Mouse (Mus musculus) hindbrain, embryonic 10.5 days (tissue): ENCODE data around the gene Cyp20a1. TPM values are rescaled to one million over a fixed set of nuclear protein-coding genes. Genes with fewer than 3 reads are reported as not detected.
A peak's percentile ranks its signal among the peaks of the same experiment; 100 is the strongest.

ENCODE experiments used
- DNase-seq: peaks from one replicate; pipeline ENCODE4 v3.0.0-alpha.2; 2017; ENCODE audit warnings: low spot score
- H3K27ac ChIP-seq: fragments of 300-500 bp; sonication (generic); 2 replicates; pipeline ENCODE4 v1.5.1; 2016; ENCODE audit warnings: mild to moderate bottlenecking, moderate library complexity
- H3K27me3 ChIP-seq: fragments of 300-500 bp; sonication (generic); 2 replicates; pipeline ENCODE4 v1.6.1; 2016; ENCODE audit warnings: mild to moderate bottlenecking; ENCODE audit not compliant: poor library complexity, insufficient read depth, severe bottlenecking
- H3K36me3 ChIP-seq: fragments of 300-500 bp; sonication (generic); 2 replicates; pipeline ENCODE4 v1.6.1; 2016; ENCODE audit warnings: mild to moderate bottlenecking, moderate library complexity
- H3K4me1 ChIP-seq: fragments of 300-500 bp; sonication (generic); replicated peaks from 2 replicates; pipeline ENCODE4 v1.6.1; 2016; ENCODE audit warnings: mild to moderate bottlenecking
- H3K4me3 ChIP-seq: fragments of 300-500 bp; sonication (generic); 2 replicates; pipeline ENCODE4 v1.5.1; 2016; ENCODE audit warnings: mild to moderate bottlenecking, moderate library complexity
- H3K9me3 ChIP-seq: fragments of 300-500 bp; sonication (generic); 2 replicates; pipeline ENCODE4 v1.6.1; 2016; ENCODE audit warnings: mild to moderate bottlenecking, moderate library complexity
- WGBS: fragments of 180-500 bp; shearing (Covaris S2); methylation state at CpG from one replicate; pipeline ENCODE4 v1.1.7; 2016; 5-methylcytosine and 5-hydroxymethylcytosine counted together
- polyA plus RNA-seq: library from polyadenylated mRNA; unstranded; fragments of >200 nt; fragmentation: Nextera tagmentation; extraction: Ambion mirVana; gene quantifications from 2 replicates; pipeline ENCODE4 v1.2.1, GENCODE M21; 2016

The Cyp20a1 gene
- polyA plus RNA-seq, result 25.2 and 28.6 TPM in 2 replicates

- 2% methylated on average over 60 of the region's 60 CpGs for WGBS
- Histone ChIP-seq H3K27me3 (no peaks in the 10 kb centered on the region), H3K36me3 (peaks cover 13% of the 10 kb centered on the region), H3K4me3 (peak within 1 kb of the TSS; percentile 77), H3K9me3 (peaks cover 3% of the 10 kb centered on the region; the same call in 1 of the 2 replicates), H3K27ac (peak within 1 kb of the TSS; percentile 96), H3K4me1 (peaks cover 19% of the 10 kb centered on the region)
- peak; percentile 90 for DNase-seq
Observed at GRCm38 (mm10) chr1:60342808-60343629, at the start of gene Cyp20a1. Gene Cyp20a1 (plus strand): TSS chr1:60343323.

- no peak for DNase-seq
- no peak overlapping the region for H3K4me3 ChIP-seq
Observed at GRCm38 (mm10) chr1:60293921-60294320, 49.2 kb upstream of the Cyp20a1 start.

GRCm38 (mm10) chr1:60343630-60344455 lies 720 bp downstream of the Cyp20a1 start:
- peak overlapping the region; percentile 96 for H3K27ac ChIP-seq

More at GRCm38 (mm10) chr1:60293921-60294320, 49.2 kb upstream of the Cyp20a1 start:
- Histone ChIP-seq H3K36me3 (peaks cover 68% of the 10 kb centered on the region), H3K9me3 (no peaks in the 10 kb centered on the region), H3K27me3 (no peaks in the 10 kb centered on the region), H3K4me1 (no peaks in the 10 kb centered on the region), H3K27ac (no peak overlapping the region)
- 87% methylated on average over 1 of the region's 1 CpGs for WGBS

DNA sequence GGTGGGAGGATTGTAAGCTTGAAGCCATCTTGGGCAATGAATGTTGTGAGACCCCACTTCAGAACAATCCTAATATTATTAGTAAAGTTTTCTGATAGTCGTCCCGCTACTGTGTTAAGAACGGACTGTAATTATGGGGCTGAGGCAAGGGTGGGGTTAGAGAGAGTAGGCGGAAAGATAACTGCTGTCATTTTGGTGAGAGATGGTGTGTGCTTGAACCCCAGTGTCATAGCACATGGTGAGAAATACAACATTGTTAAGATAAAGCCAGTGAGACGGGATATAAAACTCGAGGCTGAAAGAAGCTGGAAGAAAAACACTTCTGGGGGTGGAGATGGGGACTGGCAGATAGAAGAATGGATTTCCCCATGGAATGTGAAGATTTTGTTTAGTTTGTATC lies 1.5 kb downstream of the Cyp20a1 start:
- no peak for DNase-seq
- 94% methylated on average over 6 of the region's 6 CpGs for WGBS
- Histone ChIP-seq H3K4me1 (peaks cover 19% of the 10 kb centered on the region), H3K4me3 (0 out of 2 replicates have a peak overlapping the region, but pooled peaks have one; percentile 77), H3K36me3 (peaks cover 9% of the 10 kb centered on the region), H3K9me3 (peaks cover 8% of the 10 kb centered on the region), H3K27me3 (no peaks in the 10 kb centered on the region), H3K27ac (no peak overlapping the region)

More at GRCm38 (mm10) chr1:60343630-60344455, 720 bp downstream of the Cyp20a1 start:
- no peak for DNase-seq
- WGBS, result 14% methylated on average over 14 of the region's 14 CpGs
- Histone ChIP-seq H3K27me3 (no peaks in the 10 kb centered on the region), H3K4me1 (peaks cover 19% of the 10 kb centered on the region), H3K9me3 (peaks cover 3% of the 10 kb centered on the region; the same call in 1 of the 2 replicates), H3K36me3 (peaks cover 8% of the 10 kb centered on the region), H3K4me3 (peak overlapping the region; percentile 77)

DNA sequence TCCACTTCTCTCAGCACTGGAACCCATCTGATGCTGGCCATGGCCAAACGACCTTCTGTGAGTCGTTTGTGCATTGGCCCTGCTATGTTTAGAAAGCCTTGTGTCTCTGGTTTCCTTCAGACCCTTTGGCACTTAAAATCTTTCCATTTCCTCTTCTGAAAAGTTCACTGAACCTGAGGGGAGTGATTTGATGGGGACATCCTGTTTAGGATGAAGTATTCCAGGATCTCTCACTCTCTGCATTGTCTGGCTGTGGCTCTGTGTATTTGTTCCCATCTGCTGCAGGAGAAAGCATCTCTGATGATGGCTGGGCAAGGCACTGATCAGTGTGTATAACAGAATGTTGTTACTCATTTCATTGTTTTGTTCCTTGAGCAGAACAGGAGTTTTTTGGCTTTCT lies 2.6 kb downstream of the Cyp20a1 start:
- Histone ChIP-seq H3K9me3 (peaks cover 15% of the 10 kb centered on the region), H3K4me3 (no peak overlapping the region), H3K27me3 (no peaks in the 10 kb centered on the region), H3K4me1 (peaks cover 19% of the 10 kb centered on the region), H3K27ac (no peak overlapping the region), H3K36me3 (peaks cover 18% of the 10 kb centered on the region)
- WGBS, result 95% methylated on average over 2 of the region's 2 CpGs
- no peak for DNase-seq

GRCm38 (mm10) chr1:60352786-60353185 lies 9.7 kb downstream of the Cyp20a1 start:
- H3K27me3 ChIP-seq, result no peaks in the 10 kb centered on the region
- no peak overlapping the region for H3K27ac ChIP-seq
- peaks cover 52% of the 10 kb centered on the region for H3K36me3 ChIP-seq
- H3K4me3 ChIP-seq, result no peak overlapping the region
- 93% methylated on average over 5 of the region's 5 CpGs for WGBS
- peaks cover 12% of the 10 kb centered on the region for H3K9me3 ChIP-seq
- H3K4me1 ChIP-seq, result no peaks in the 10 kb centered on the region
- no peak for DNase-seq

DNA sequence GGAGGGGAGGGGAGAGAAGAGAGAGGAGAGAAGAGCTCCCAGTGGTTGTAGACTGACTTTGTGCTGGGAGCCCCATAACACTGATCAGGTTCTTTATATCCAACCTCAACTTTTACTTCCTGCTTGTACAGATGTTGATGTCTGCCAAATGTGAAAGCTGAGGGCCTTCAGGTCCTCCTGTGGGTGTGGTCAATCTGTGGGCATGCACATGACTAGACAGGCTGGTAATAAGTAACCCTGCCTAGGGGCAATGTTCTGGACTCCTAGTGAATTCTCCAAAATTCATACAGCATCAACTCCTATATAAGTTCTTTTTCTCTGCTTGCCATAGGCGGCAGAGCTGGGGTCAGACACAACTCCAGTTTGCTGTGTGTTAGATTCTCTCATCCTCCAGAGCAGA lies 18.5 kb downstream of the Cyp20a1 start:
- H3K4me1 ChIP-seq, result no peaks in the 10 kb centered on the region

GRCm38 (mm10) chr1:60376556-60376955 lies 33.4 kb downstream of the Cyp20a1 start:
- H3K9me3 ChIP-seq, result peaks cover 7% of the 10 kb centered on the region; the same call in 1 of the 2 replicates
- no peak overlapping the region for H3K27ac ChIP-seq
- no peaks in the 10 kb centered on the region for H3K4me1 ChIP-seq
- no peaks in the 10 kb centered on the region for H3K27me3 ChIP-seq
- WGBS, result 89% methylated on average over 1 of the region's 1 CpGs
- H3K4me3 ChIP-seq, result no peak overlapping the region
- H3K36me3 ChIP-seq, result peaks cover 95% of the 10 kb centered on the region
- DNase-seq, result no peak

More for the DNA sequence above, 18.5 kb downstream of the Cyp20a1 start:
- WGBS, result 88% methylated on average over 1 of the region's 1 CpGs
- Histone ChIP-seq H3K4me3 (no peak overlapping the region), H3K9me3 (no peaks in the 10 kb centered on the region), H3K36me3 (peaks cover 42% of the 10 kb centered on the region), H3K27ac (no peak overlapping the region), H3K27me3 (no peaks in the 10 kb centered on the region)
- DNase-seq, result no peak

DNA sequence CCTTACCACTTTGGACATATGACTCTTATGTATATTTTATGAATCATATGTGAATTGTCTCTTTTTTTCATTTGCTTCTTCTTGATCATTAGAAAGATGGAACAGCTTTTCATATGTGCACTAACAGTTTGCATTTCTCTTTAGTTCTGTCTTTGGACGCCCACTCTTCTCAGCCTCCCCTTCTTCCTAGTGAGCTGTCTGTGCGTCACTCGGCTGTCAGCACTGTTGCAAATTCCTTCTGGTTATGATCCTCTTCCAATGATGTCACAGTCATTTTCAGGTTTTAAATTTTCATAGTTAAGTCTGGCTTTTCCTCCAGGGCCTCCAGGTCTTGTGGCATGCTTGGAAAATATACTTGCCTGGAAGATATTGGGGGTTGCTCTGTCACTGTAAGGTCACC lies 38.8 kb downstream of the Cyp20a1 start:
- H3K27ac ChIP-seq, result no peak overlapping the region
- 96% methylated on average over 3 of the region's 3 CpGs for WGBS
- no peaks in the 10 kb centered on the region for H3K4me1 ChIP-seq
- no peak for DNase-seq
- H3K27me3 ChIP-seq, result no peaks in the 10 kb centered on the region
- no peaks in the 10 kb centered on the region for H3K9me3 ChIP-seq
- no peak overlapping the region for H3K4me3 ChIP-seq
- H3K36me3 ChIP-seq, result peaks cover 89% of the 10 kb centered on the region

DNA sequence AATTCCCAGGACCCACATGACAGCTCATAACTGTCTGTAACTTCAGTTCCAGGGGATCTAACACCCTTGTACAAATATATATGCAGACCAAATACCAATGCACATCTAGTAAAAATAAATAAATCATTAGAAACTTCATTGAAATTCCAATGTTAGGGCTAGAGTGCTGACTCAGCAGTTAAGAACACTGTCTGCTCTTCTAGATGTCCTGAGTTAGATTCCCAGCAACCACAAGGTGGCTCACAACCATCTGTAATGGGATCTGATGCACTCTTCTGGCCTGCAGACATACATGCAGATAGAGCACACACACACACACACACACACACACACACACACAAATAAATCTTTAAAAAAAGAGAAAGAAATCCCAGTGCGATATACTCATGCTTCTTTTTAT lies 61.7 kb downstream of the Cyp20a1 start:
- Histone ChIP-seq H3K27me3 (no peaks in the 10 kb centered on the region), H3K9me3 (no peaks in the 10 kb centered on the region), H3K27ac (no peak overlapping the region), H3K4me1 (peaks cover 16% of the 10 kb centered on the region), H3K36me3 (no peaks in the 10 kb centered on the region), H3K4me3 (no peak overlapping the region)
- WGBS, result 92% methylated on average over 1 of the region's 1 CpGs
- DNase-seq, result peak; percentile 6

DNA sequence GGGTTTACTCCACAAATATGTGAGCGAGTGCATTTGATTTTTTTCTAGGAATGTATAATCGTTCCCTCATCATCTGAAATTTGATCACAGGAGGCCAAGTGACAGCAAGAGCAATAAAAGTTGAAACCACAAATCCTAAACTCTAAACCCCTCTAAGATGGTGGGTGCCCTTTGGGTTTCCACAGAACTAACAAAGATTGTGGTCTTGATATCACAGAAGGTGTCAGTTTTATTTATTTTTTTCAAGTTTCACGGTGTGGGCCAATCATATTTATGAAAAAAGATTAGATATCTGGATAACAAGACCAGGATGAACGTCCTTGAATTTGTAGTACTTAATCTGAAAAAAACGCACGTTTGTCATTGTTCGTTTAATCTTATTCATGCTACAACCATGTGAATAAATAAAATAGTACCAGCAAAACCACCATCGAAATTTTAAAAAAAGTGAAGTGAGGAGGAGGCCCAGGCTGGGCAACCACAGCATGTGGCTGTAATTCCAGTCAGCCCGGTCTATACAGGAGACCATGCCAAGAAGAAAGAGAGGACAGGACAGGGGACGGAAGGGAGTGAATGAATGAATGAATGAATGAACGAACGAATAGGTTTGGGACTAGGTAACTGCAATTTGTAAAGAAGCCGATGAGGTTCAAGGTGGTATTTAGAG lies 65.5 kb downstream of the Cyp20a1 start:
- DNase-seq, result no peak
- WGBS, result 22% methylated on average over 13 of the region's 13 CpGs

DNA sequence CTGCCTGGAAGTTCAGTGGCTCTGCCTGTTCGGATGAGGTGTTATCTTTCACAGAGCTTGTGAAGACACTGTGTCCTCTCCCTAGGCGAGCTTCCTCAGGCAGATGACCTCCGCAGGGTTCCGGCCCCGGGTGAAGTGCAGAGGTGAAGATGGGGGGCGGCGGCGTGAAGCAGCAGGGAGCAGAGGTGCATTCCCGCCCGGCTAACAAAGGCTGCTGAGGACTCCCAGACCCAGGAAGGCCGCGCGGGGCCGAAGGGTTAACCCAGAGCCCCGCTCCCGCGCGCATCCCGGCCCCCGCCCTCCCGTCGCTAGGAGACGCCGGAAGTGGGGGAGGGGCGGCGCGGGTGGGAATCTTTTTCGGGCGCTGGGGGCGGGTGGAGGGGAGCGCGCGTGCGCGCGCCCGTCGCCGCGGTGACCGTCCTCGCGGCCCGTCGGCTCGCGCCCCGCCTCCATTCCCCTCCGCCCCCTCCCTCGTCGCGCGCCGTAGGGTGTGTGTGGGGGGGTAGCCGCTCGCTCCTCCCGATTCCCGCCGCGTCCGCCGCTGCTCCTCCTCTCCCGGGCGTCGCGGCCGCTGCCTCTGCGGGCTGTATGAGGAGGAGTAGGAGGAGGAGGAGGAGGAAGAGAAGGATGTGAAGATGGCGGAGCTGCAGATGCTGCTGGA lies 66.2 kb downstream of the Cyp20a1 start, which contains the start of gene Abi2:
TSS of gene Abi2 (plus strand) at position 452 of the 661 bp plus-strand sequence.
- H3K36me3 ChIP-seq, result peaks cover 4% of the 10 kb centered on the region; the same call in 1 of the 2 replicates
- H3K27ac ChIP-seq, result peak within 1 kb of the TSS; percentile 99
- H3K4me3 ChIP-seq, result peak within 1 kb of the TSS; percentile 96
- DNase-seq, result peak; percentile 95
- H3K4me1 ChIP-seq, result peaks cover 32% of the 10 kb centered on the region
- under 1% methylated on average over 68 of the region's 69 CpGs for WGBS
- H3K27me3 ChIP-seq, result no peaks in the 10 kb centered on the region
- no peaks in the 10 kb centered on the region for H3K9me3 ChIP-seq

More for the DNA sequence above, 65.5 kb downstream of the Cyp20a1 start:
- H3K36me3 ChIP-seq, result peaks cover 2% of the 10 kb centered on the region; the same call in 1 of the 2 replicates
- no peaks in the 10 kb centered on the region for H3K9me3 ChIP-seq
- H3K4me1 ChIP-seq, result peaks cover 32% of the 10 kb centered on the region
- no peaks in the 10 kb centered on the region for H3K27me3 ChIP-seq
- H3K27ac ChIP-seq, result peak overlapping the region; percentile 99
- peak overlapping the region; percentile 96 for H3K4me3 ChIP-seq
